Mouse (Mus musculus) heart, embryonic 15.5 days (tissue): Measurements from ENCODE around the gene Clec2h. TPM values are rescaled to one million over a fixed set of nuclear protein-coding genes. Genes with fewer than 3 reads are reported as not detected.
"Not testable (repeated sequence)": the region's sequence is repeated elsewhere in the genome, so short reads cannot be mapped to it uniquely, and the experiment has no call there.

Experiments
- ATAC-seq: fragments of 200-750 bp; cut with Nextera tagmentation; replicated peaks from 2 replicates; pipeline ENCODE4 v1.8.0; 2017; ENCODE audit warnings: low read depth, moderate TSS enrichment; ENCODE audit not compliant: insufficient number of reproducible peaks, insufficient read depth, low FRiP score
- H3K27ac ChIP-seq: fragments of 300-500 bp; sonication (generic); 2 replicates; pipeline ENCODE4 v1.5.1; 2015; ENCODE audit warnings: mild to moderate bottlenecking, inconsistent platforms
- H3K27me3 ChIP-seq: fragments of 300-500 bp; sonication (generic); 2 replicates; pipeline ENCODE4 v1.6.1; 2015; ENCODE audit warnings: inconsistent platforms
- H3K36me3 ChIP-seq: fragments of 300-500 bp; sonication (generic); 2 replicates; pipeline ENCODE4 v1.6.1; 2015; ENCODE audit warnings: mild to moderate bottlenecking, inconsistent platforms
- H3K4me1 ChIP-seq: fragments of 300-500 bp; sonication (generic); replicated peaks from 2 replicates; pipeline ENCODE4 v1.6.1; 2015; ENCODE audit warnings: inconsistent platforms
- H3K4me2 ChIP-seq: fragments of 300-500 bp; sonication (generic); 2 replicates; pipeline ENCODE4 v1.6.1; 2015; ENCODE audit warnings: inconsistent platforms, mild to moderate bottlenecking, moderate library complexity
- H3K4me3 ChIP-seq: fragments of 300-500 bp; sonication (generic); 2 replicates; pipeline ENCODE4 v1.5.1; 2015; ENCODE audit warnings: mild to moderate bottlenecking, inconsistent platforms
- H3K9ac ChIP-seq: fragments of 300-500 bp; sonication (generic); 2 replicates; pipeline ENCODE4 v1.6.1; 2015; ENCODE audit warnings: mild to moderate bottlenecking, inconsistent platforms
- H3K9me3 ChIP-seq: fragments of 300-500 bp; sonication (generic); replicated peaks from 2 replicates; pipeline ENCODE4 v1.6.1; 2016; ENCODE audit warnings: inconsistent platforms
- WGBS: fragments of 180-500 bp; shearing (Covaris S2); methylation state at CpG from one replicate; pipeline ENCODE4 v1.1.7; 2015; ENCODE audit warnings: mixed read lengths; 5-methylcytosine and 5-hydroxymethylcytosine counted together
- polyA plus RNA-seq: library from polyadenylated mRNA; unstranded; fragments of >200 nt; fragmentation: Nextera tagmentation; extraction: Ambion mirVana; gene quantifications from 2 replicates; pipeline ENCODE4 v1.2.1, GENCODE M21; 2015

Gene Clec2h
- not detected in 2 replicates for polyA plus RNA-seq

- Histone ChIP-seq H3K4me3 (no peak within 1 kb of the TSS), H3K9me3 (no peaks in the 10 kb centered on the region), H3K4me2 (no peak within 1 kb of the TSS), H3K27me3 (no peaks in the 10 kb centered on the region), H3K27ac (no peak within 1 kb of the TSS), H3K4me1 (no peaks in the 10 kb centered on the region), H3K36me3 (no peaks in the 10 kb centered on the region), H3K9ac (no peak within 1 kb of the TSS)
- 8% methylated on average over 1 of the region's 1 CpGs for WGBS
- ATAC-seq: no peak
These were observed at the start of gene Clec2h for GRCm38 (mm10) chr6:128662206-128662605. Gene Clec2h, plus strand, starts transcription at chr6:128662385.

- Histone ChIP-seq H3K4me1 (no peaks in the 10 kb centered on the region), H3K4me3 (no peak overlapping the region), H3K4me2 (no peak overlapping the region), H3K9ac (no peak overlapping the region), H3K27me3 (no peaks in the 10 kb centered on the region), H3K36me3 (no peaks in the 10 kb centered on the region), H3K27ac (no peak overlapping the region), H3K9me3 (no peaks in the 10 kb centered on the region)
- ATAC-seq: no peak
- 62% methylated on average over 2 of the region's 2 CpGs for WGBS
These were observed 39.5 kb upstream of the Clec2h start for GRCm38 (mm10) chr6:128622733-128623132.

DNA sequence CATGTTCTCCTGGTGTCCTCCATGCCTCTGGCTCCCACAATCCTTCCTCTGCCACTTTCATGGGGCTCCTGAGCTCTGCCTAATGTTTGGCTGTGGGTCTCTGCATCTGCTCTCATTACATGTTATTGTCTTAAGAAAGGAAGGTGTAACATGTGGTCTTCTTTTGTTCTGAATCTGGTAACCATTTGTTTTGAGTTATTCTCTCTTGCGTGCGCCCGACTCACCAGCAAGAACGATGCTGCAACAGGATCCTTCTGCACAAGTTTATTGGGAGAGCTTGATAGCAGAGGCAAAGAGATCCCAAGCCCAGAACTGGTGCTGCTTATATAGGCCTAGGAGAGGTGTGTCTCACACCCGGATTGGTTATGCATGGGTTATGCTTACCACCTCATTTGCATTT, 38.8 kb upstream of the Clec2h start, which contains the start of gene Klrb1a:
Gene Klrb1a, minus strand, starts transcription at position 101 of the 400 bp plus-strand sequence.
- H3K4me1 ChIP-seq, H3K4me2 ChIP-seq, ATAC-seq, H3K27ac ChIP-seq, H3K9me3 ChIP-seq, H3K9ac ChIP-seq, H3K27me3 ChIP-seq, H3K4me3 ChIP-seq, H3K36me3 ChIP-seq: not testable (repeated sequence)
- 92% methylated on average over 5 of the region's 5 CpGs for WGBS

- Histone ChIP-seq H3K4me3 (no peak overlapping the region), H3K9ac (no peak overlapping the region), H3K4me2 (no peak overlapping the region), H3K36me3 (no peaks in the 10 kb centered on the region), H3K27ac (no peak overlapping the region), H3K27me3 (no peaks in the 10 kb centered on the region), H3K9me3 (no peaks in the 10 kb centered on the region), H3K4me1 (no peaks in the 10 kb centered on the region)
- WGBS: 82% methylated on average over 4 of the region's 4 CpGs
- no peak for ATAC-seq
These were observed 37.8 kb upstream of the Clec2h start for GRCm38 (mm10) chr6:128624425-128624824.

GRCm38 (mm10) chr6:128625246-128625645, 36.9 kb upstream of the Clec2h start:
- H3K9ac ChIP-seq, H3K27me3 ChIP-seq, H3K9me3 ChIP-seq, H3K4me2 ChIP-seq, H3K27ac ChIP-seq, ATAC-seq, H3K4me1 ChIP-seq, H3K4me3 ChIP-seq, H3K36me3 ChIP-seq: not testable (repeated sequence)
- 85% methylated on average over 6 of the region's 6 CpGs for WGBS

- not testable (repeated sequence) for H3K27me3 ChIP-seq, H3K27ac ChIP-seq, H3K36me3 ChIP-seq, H3K4me1 ChIP-seq, H3K4me2 ChIP-seq, ATAC-seq, H3K4me3 ChIP-seq, H3K9me3 ChIP-seq, H3K9ac ChIP-seq
- 47% methylated on average over 13 of the region's 13 CpGs for WGBS
These were observed 32.1 kb upstream of the Clec2h start for GRCm38 (mm10) chr6:128629771-128630739.

DNA sequence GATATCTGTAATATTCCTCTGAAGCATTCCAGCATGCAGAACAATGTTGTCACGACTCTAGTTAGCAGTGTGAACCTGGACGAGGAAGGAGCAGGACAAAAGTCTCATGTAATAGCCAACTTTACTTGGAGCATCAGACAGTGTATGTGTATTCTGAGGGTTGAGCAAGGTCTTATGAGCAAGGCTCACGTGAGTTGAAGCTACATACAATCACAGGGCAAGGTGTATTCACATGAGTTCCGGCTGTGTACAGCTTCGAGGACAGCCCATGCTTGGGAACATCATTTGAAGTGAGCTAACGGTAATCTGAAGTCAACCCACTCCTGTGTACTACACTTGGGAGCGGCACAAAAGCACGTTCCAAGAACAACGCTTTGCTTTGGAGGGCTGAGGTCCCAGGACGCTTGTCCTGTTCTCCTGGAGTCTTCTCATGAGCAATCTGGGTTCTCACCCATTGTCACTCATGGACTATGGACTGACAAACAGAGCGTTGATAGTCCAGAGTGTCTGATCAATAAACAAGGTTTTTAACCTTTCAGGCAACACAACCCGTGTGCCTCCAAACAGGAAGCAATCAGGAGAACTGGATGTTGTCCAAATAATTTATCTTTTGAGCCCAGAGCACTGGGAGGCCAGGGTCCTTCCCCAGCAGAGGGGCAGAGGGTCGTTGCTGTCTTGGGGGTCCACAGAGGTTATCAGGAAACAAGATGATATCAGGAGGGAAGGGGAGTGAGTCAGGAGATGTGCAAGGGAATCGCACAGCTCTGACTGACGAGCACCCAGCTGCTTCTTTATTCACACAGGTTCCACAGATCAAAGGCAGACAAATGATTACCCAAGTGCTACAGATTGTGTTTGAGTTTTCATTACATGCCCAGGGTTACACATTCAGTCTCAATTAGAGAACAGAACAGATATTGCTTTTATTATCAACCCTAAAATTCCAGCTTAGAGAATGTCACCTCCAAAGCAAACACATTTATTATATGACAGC, 31.0 kb upstream of the Clec2h start:
- not testable (repeated sequence) for H3K36me3 ChIP-seq, H3K27me3 ChIP-seq, H3K4me3 ChIP-seq, H3K4me2 ChIP-seq, H3K9me3 ChIP-seq, ATAC-seq, H3K9ac ChIP-seq, H3K4me1 ChIP-seq, H3K27ac ChIP-seq
- 61% methylated on average over 15 of the region's 15 CpGs for WGBS

GRCm38 (mm10) chr6:128640673-128641072, 21.5 kb upstream of the Clec2h start:
- Histone ChIP-seq H3K4me2 (no peak overlapping the region), H3K4me3 (no peak overlapping the region), H3K27me3 (no peaks in the 10 kb centered on the region), H3K27ac (no peak overlapping the region), H3K4me1 (no peaks in the 10 kb centered on the region), H3K9me3 (no peaks in the 10 kb centered on the region), H3K9ac (no peak overlapping the region), H3K36me3 (no peaks in the 10 kb centered on the region)
- WGBS: 89% methylated on average over 1 of the region's 1 CpGs
- ATAC-seq: no peak

DNA sequence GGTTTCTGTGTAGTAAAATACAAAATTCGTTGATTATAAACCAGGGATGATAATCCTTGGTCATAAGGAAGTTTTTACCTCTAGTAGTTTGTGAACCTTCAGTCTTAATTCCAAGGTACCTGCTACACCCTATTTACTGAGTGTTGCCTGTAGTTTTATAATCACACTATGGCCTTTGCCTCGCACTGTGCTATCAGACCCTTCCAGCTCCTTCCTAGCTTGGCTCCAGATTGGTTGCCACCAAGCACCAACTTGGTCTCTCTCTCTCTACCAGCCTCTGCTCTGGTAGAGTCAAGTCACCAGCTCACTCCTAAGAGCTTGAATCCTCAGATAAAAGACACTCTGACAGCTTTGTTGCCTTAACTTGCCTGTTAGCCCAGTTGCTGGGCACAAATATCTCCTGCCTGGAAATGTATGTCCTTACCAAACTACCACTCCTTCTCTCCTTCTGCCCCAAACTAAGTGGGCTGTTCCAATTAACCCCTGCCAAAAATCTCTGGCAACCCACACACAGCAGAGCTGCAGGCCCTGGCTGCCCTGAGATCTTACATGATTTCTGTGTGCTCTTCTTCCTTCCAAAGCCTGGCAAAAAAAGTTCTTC, 21.0 kb upstream of the Clec2h start:
- no peak overlapping the region for H3K9ac ChIP-seq
- H3K4me1 ChIP-seq: no peaks in the 10 kb centered on the region
- H3K4me3 ChIP-seq: no peak overlapping the region
- no peak overlapping the region for H3K4me2 ChIP-seq
- H3K36me3 ChIP-seq: no peaks in the 10 kb centered on the region
- 63% methylated on average over 2 of the region's 2 CpGs for WGBS
- H3K9me3 ChIP-seq: no peaks in the 10 kb centered on the region
- H3K27ac ChIP-seq: no peak overlapping the region
- H3K27me3 ChIP-seq: no peaks in the 10 kb centered on the region
- no peak for ATAC-seq

DNA sequence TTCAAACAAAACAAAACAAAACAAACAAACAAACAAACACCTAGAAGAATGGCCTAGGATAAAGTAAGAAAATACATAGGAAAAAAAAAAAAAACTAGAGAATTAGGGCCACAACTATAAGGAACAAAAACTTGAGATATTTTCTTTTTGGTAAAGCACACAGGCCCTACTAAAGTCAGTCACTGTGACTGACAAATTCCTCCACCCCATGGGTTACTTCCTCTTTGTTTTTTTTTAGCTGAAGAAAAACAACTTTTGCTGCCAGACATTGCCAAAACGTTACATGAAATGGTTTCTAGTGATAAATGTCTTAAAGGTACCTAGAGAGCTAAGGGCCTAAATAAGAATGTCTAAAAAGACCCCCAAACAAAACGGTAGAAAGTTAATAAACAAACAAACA, 18.2 kb upstream of the Clec2h start:
- ATAC-seq: no peak
- Histone ChIP-seq H3K9ac (no peak overlapping the region), H3K36me3 (no peaks in the 10 kb centered on the region), H3K27ac (no peak overlapping the region), H3K4me2 (no peak overlapping the region), H3K4me3 (no peak overlapping the region), H3K9me3 (no peaks in the 10 kb centered on the region), H3K4me1 (peaks cover 2% of the 10 kb centered on the region), H3K27me3 (no peaks in the 10 kb centered on the region)
- 43% methylated on average over 2 of the region's 2 CpGs for WGBS

DNA sequence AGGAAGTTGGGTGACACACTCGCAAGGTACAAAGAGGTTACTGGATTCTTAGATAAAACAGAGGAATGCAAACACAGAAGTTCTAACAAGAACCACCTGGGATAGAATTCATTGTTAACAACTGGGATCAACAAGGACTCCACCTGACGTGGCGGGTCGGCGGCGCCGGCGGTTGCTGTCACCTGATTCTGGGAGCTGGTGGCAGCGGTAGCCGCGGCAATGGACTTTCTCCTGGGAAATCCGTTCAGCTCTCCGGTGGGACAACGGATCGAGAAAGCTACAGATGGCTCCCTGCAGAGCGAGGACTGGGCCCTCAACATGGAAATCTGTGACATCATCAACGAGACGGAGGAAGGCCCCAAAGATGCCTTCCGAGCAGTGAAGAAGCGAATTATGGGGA, 17.5 kb upstream of the Clec2h start:
- H3K4me3 ChIP-seq, ATAC-seq, H3K27me3 ChIP-seq, H3K4me1 ChIP-seq, H3K27ac ChIP-seq, H3K4me2 ChIP-seq, H3K9ac ChIP-seq, H3K9me3 ChIP-seq, H3K36me3 ChIP-seq: not testable (repeated sequence)
- 95% methylated on average over 20 of the region's 20 CpGs for WGBS
